Mouse (Mus musculus) liver, embryonic 16.5 days (tissue): ENCODE data around the gene Bag1. TPM values are rescaled to one million over a fixed set of nuclear protein-coding genes. Genes with fewer than 3 reads are reported as not detected.
A peak's percentile ranks its signal among the peaks of the same experiment; 100 is the strongest.
"Not testable (repeated sequence)": the region's sequence is repeated elsewhere in the genome, so short reads cannot be mapped to it uniquely, and the experiment has no call there.

Source experiments
- ATAC-seq: fragments of 200-750 bp; cut with Nextera tagmentation; 2 replicates; pipeline ENCODE4 v1.8.0; 2017; ENCODE audit warnings: low read depth, mild to moderate bottlenecking, moderate number of reproducible peaks, moderate library complexity
- H3K27ac ChIP-seq: fragments of 300-500 bp; sonication (generic); 2 replicates; pipeline ENCODE4 v1.5.1; 2014; ENCODE audit warnings: mild to moderate bottlenecking, low read length
- H3K27me3 ChIP-seq: fragments of 300-500 bp; sonication (generic); 2 replicates; pipeline ENCODE4 v1.6.1; 2014; ENCODE audit warnings: low read depth, low read length, mixed read lengths; ENCODE audit not compliant: control insufficient read depth, insufficient read depth
- H3K36me3 ChIP-seq: fragments of 300-500 bp; sonication (generic); 2 replicates; pipeline ENCODE4 v1.6.1; 2014; ENCODE audit warnings: mild to moderate bottlenecking; ENCODE audit not compliant: control insufficient read depth, insufficient read depth
- H3K4me1 ChIP-seq: fragments of 300-500 bp; sonication (generic); 2 replicates; pipeline ENCODE4 v1.6.1; 2014; ENCODE audit warnings: low read depth, low read length, mixed read lengths; ENCODE audit not compliant: control insufficient read depth
- H3K4me2 ChIP-seq: fragments of 300-500 bp; sonication (generic); 2 replicates; pipeline ENCODE4 v1.6.1; 2014; ENCODE audit warnings: low read depth, low read length, mixed read lengths
- H3K4me3 ChIP-seq: fragments of 300-500 bp; sonication (generic); 2 replicates; pipeline ENCODE4 v1.5.1; 2014; ENCODE audit warnings: low read depth, mild to moderate bottlenecking, low read length
- H3K9ac ChIP-seq: fragments of 300-500 bp; sonication (generic); 2 replicates; pipeline ENCODE4 v1.6.1; 2014; ENCODE audit warnings: low read depth, low read length
- H3K9me3 ChIP-seq: fragments of 300-500 bp; sonication (generic); replicated peaks from 2 replicates; pipeline ENCODE4 v1.6.1; 2016; ENCODE audit warnings: low read length; ENCODE audit not compliant: control insufficient read depth
- WGBS: fragments of 180-500 bp; shearing (Covaris S2); extraction: QIAGEN DNeasy Blood & Tissue Kit; methylation state at CpG from one replicate; pipeline ENCODE4 v1.1.7; 2014; ENCODE audit not compliant: insufficient replicate concordance; 5-methylcytosine and 5-hydroxymethylcytosine counted together
- polyA plus RNA-seq: library from polyadenylated mRNA; unstranded; fragments of >200 nt; fragmentation: Nextera tagmentation; extraction: Ambion mirVana; gene quantifications from 2 replicates; pipeline ENCODE4 v1.2.1, GENCODE M21; 2015

Bag1 gene
- polyA plus RNA-seq, 1 experiment from 2014 or later = 99.7 TPM

GRCm38 (mm10) chr4:40947565-40948159, 432 bp downstream of the Bag1 start:
- Histone ChIP-seq H3K4me1 (peaks cover 23% of the 10 kb centered on the region), H3K27ac (peak overlapping the region; percentile 93), H3K9ac (peak overlapping the region; percentile 95), H3K4me3 (peak overlapping the region; percentile 98), H3K36me3 (peaks cover 21% of the 10 kb centered on the region), H3K4me2 (peak overlapping the region; percentile 85), H3K9me3 (no peaks in the 10 kb centered on the region), H3K27me3 (no peaks in the 10 kb centered on the region)
- peak; percentile 30 for ATAC-seq
- WGBS = under 1% methylated on average over 40 of the region's 40 CpGs

- WGBS = 36% methylated on average over 7 of the region's 7 CpGs
- peak overlapping the region; percentile 93 for H3K27ac ChIP-seq
These were observed 1.5 kb downstream of the Bag1 start for GRCm38 (mm10) chr4:40946516-40947121.

DNA sequence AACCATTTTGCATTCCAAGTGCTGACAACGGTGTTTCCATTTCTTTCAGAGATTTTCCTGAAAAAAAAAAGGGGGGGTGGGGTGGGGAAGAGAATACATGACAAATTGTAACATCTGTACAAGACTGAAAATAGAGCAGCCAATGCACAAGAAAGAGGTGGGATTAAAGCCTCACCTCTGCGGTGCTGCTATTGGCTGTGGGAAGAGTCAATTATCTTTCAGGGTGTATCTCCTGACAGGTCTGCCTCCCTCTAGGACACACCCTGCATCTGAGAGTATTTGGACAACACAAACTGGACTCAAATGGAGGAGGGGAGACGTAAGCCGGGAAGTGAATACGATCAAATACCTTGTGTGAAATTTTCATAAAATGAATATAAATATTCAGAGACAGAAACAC, 4.4 kb downstream of the Bag1 start:
- Histone ChIP-seq H3K27me3 (no peaks in the 10 kb centered on the region), H3K36me3 (peaks cover 54% of the 10 kb centered on the region), H3K9me3 (peaks cover 4% of the 10 kb centered on the region; the same call in 1 of the 2 replicates), H3K4me3 (no peak overlapping the region), H3K9ac (no peak overlapping the region), H3K27ac (no peak overlapping the region), H3K4me1 (peaks cover 23% of the 10 kb centered on the region), H3K4me2 (no peak overlapping the region)
- WGBS = 89% methylated on average over 5 of the region's 5 CpGs
- no peak for ATAC-seq

More at GRCm38 (mm10) chr4:40946516-40947121, 1.5 kb downstream of the Bag1 start:
- ATAC-seq = no peak
- Histone ChIP-seq H3K36me3 (peaks cover 25% of the 10 kb centered on the region), H3K27me3 (no peaks in the 10 kb centered on the region), H3K4me3 (peak overlapping the region; percentile 98), H3K4me2 (peak overlapping the region; percentile 85), H3K4me1 (peaks cover 32% of the 10 kb centered on the region), H3K9ac (peak overlapping the region; percentile 95), H3K9me3 (no peaks in the 10 kb centered on the region)

GRCm38 (mm10) chr4:40938793-40939192, 9.3 kb downstream of the Bag1 start:
- H3K4me1 ChIP-seq = peaks cover 19% of the 10 kb centered on the region
- no peak overlapping the region for H3K4me2 ChIP-seq
- no peaks in the 10 kb centered on the region for H3K27me3 ChIP-seq
- H3K27ac ChIP-seq = no peak overlapping the region
- H3K4me3 ChIP-seq = no peak overlapping the region
- ATAC-seq = no peak
- H3K9ac ChIP-seq = no peak overlapping the region
- peaks cover 70% of the 10 kb centered on the region for H3K36me3 ChIP-seq
- WGBS = 89% methylated on average over 5 of the region's 5 CpGs
- H3K9me3 ChIP-seq = peaks cover 4% of the 10 kb centered on the region; the same call in 1 of the 2 replicates

GRCm38 (mm10) chr4:40936175-40936839, 11.8 kb downstream of the Bag1 start:
- no peak for ATAC-seq
- no peak overlapping the region for H3K27ac ChIP-seq
- H3K9ac ChIP-seq = no peak overlapping the region
- no peaks in the 10 kb centered on the region for H3K27me3 ChIP-seq
- H3K4me2 ChIP-seq = no peak overlapping the region
- peaks cover 4% of the 10 kb centered on the region; the same call in 1 of the 2 replicates for H3K9me3 ChIP-seq
- H3K4me1 ChIP-seq = peaks cover 9% of the 10 kb centered on the region
- H3K4me3 ChIP-seq = no peak overlapping the region
- WGBS = 80% methylated on average over 9 of the region's 9 CpGs
- peaks cover 62% of the 10 kb centered on the region for H3K36me3 ChIP-seq

DNA sequence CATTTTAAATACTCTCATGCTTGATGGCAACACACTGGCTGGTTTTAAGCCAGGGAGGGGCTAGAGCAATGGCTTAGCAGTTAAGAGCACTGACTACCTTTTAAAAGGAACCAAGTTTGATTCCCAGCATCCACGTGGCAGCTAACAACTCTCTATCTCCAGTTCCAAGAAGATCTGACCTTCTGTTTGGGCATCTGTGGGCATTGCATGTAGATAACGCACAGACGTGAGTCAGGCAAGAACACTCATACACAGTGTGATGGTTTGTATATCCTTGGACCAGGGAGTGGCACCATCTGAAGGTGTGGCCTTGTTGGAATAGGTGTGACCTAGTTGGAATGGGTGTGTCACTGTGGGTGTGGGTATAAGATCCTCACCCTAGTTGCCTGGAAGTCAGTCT, 13.7 kb downstream of the Bag1 start:
- not testable (repeated sequence) for H3K4me1 ChIP-seq, H3K9ac ChIP-seq, H3K4me3 ChIP-seq, H3K27me3 ChIP-seq, H3K4me2 ChIP-seq, H3K9me3 ChIP-seq
- Histone ChIP-seq H3K36me3 (peaks cover 43% of the 10 kb centered on the region), H3K27ac (peak overlapping the region; percentile 50; the same call in 1 of the 2 replicates)
- WGBS = 53% methylated on average over 3 of the region's 3 CpGs
- peak; percentile 64 for ATAC-seq

DNA sequence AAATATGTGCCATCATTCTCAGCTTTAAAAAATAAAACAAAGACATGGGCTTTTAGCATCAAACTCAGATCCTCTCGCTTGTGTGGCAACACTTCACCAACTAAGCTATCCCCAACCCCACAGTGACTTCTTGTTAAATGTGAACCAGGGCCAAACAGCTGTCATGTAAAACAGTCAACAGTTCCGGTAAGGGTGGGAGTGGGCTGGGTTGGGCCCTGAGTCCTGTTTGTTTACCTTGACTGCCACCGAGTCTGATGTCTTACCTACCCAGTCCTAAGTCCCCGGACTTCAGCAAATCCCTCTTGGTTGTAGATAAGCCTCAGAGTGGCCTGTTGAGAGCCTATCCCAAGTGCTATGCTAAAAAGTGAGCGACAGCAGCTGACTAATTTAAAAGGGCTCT, 14.4 kb downstream of the Bag1 start:
- Histone ChIP-seq H3K9me3 (no peaks in the 10 kb centered on the region), H3K4me1 (peaks cover 9% of the 10 kb centered on the region), H3K4me3 (no peak overlapping the region), H3K4me2 (no peak overlapping the region), H3K27me3 (no peaks in the 10 kb centered on the region), H3K27ac (0 out of 2 replicates have a peak overlapping the region, but pooled peaks have one; percentile 50), H3K9ac (no peak overlapping the region), H3K36me3 (peaks cover 36% of the 10 kb centered on the region)
- WGBS = 76% methylated on average over 5 of the region's 5 CpGs
- no peak for ATAC-seq

GRCm38 (mm10) chr4:40929046-40929445, 19.0 kb downstream of the Bag1 start:
- no peak for ATAC-seq
- Histone ChIP-seq H3K4me3 (no peak overlapping the region), H3K27ac (no peak overlapping the region), H3K4me2 (no peak overlapping the region), H3K36me3 (peaks cover 8% of the 10 kb centered on the region; the same call in 1 of the 2 replicates), H3K9ac (no peak overlapping the region), H3K4me1 (peaks cover 3% of the 10 kb centered on the region), H3K27me3 (no peaks in the 10 kb centered on the region), H3K9me3 (no peaks in the 10 kb centered on the region)
- WGBS = 78% methylated on average over 7 of the region's 7 CpGs

- H3K36me3 ChIP-seq = no peaks in the 10 kb centered on the region
- H3K9me3 ChIP-seq = no peaks in the 10 kb centered on the region
- no peaks in the 10 kb centered on the region for H3K27me3 ChIP-seq
- H3K4me2 ChIP-seq = no peak overlapping the region
- no peak for ATAC-seq
- WGBS = 53% methylated on average over 3 of the region's 3 CpGs
- H3K9ac ChIP-seq = no peak overlapping the region
- H3K27ac ChIP-seq = no peak overlapping the region
- no peaks in the 10 kb centered on the region for H3K4me1 ChIP-seq
- no peak overlapping the region for H3K4me3 ChIP-seq
These were observed 22.5 kb downstream of the Bag1 start for GRCm38 (mm10) chr4:40925568-40925967.
